Mouse (Mus musculus): Measurements from ENCODE around the gene Trim47. TPM values are rescaled to one million over a fixed set of nuclear protein-coding genes. Genes with fewer than 3 reads are reported as not detected.
A peak's percentile ranks its signal among the peaks of the same experiment; 100 is the strongest.

The Trim47 gene
- total and polyA plus RNA-seq, 2 experiments from 2014 or later = 42.8 to 89.0 TPM

DNA sequence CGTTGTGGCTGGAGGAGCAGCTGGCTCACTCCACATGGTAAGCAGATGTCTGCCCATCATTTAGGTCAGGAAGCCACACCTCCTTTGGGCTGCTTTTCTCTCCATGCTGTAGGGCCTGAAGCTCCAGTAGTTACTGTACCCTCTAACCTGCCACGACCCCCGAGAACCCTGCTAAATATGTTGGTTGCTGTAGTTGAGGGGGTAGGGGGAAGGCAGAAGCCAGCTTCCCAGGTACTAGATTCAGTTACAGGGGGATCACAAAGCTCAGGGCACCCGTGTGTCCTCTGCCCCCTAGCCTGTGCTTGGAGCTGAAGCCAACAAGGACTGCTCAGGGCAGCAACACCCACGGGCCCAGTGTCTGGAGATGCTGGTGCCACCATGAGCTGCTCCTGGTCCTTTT lies 6.5 kb upstream of the Trim47 start:
- H3K27ac ChIP-seq (ENCODE audit: low read depth) = no peak overlapping the region
- no peaks in the 10 kb centered on the region for H3K9me3 ChIP-seq (replicated peaks; ENCODE audit: control insufficient read depth, low read length)
- no peak for TF ChIP-seq CTCF (IDR thresholded peaks at IDR 0.05; ENCODE audit: low read depth)
- TF ChIP-seq EP300 (IDR thresholded peaks at IDR 0.05; ENCODE audit: low read depth) = no peak
- H3K27me3 ChIP-seq (ENCODE audit: control insufficient read depth, insufficient read depth, low read length) = no peaks in the 10 kb centered on the region
- DNase-seq (ENCODE audit: low spot score) = no peak
- no peak overlapping the region for H3K4me3 ChIP-seq (ENCODE audit: low read depth, low read length)
- H3K36me3 ChIP-seq (replicated peaks; ENCODE audit: control insufficient read depth, insufficient read depth, low read length) = peaks cover 19% of the 10 kb centered on the region
- ATAC-seq (ENCODE audit: insufficient read depth, low read depth) = no peak
- no peak overlapping the region for H3K4me2 ChIP-seq (ENCODE audit: low read depth, low read length)
- H3K4me1 ChIP-seq (ENCODE audit: control insufficient read depth, insufficient read depth) = 0 out of 2 replicates have a peak, but pooled peaks cover 9% of the 10 kb centered on the region
- H3K9ac ChIP-seq (replicated peaks; ENCODE audit: low read depth, low read length) = no peak overlapping the region
- WGBS = 76% methylated on average over 5 of the region's 5 CpGs

DNA sequence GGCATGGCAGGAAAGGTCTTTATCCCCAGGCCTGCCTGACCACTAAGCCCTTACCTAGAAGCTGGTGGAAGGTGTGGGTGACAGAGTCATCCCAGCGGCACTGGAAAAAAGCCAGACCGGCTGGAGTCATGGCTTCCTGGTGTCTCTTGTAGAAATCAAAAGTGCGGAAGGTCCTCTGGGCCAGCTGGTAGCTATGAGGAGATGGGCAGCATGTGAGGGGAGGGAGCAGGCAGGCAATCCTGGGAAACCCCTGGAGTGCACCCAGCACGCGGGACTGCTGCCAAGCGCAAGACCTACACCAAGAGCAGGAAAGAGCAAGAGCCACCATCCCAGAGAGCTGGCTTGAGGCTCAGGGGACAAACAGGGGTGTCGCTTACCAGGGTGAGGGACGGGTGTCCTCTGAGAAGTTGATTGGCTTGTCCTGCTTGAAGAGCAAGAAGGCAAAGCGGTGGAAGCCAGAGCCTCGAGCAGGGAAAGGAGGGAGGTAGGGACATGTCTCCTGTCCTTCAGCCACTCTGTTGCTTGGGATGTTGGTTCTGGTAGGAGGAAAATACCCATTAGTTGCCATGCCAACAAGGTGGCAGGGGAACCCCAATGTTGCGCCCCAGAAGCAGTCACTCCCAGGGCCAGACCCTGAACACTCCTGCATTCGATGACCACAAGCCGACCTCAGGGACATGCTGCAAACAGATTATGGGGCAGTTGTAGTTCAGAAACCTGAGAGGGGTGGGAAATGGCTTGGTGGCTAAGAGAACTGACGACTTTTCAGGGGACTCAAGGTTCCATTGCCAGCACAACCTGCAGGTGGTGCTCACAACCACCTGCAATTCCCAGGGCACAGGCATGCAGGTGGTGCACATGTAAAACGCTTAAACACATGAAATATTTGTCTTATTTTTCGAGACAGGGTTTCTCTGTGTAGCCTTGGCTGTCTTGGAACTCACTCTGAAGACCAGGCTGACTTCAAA lies 5.6 kb upstream of the Trim47 start:
- Histone ChIP-seq H3K4me1 (ENCODE audit: control insufficient read depth, insufficient read depth) (peaks cover 15% of the 10 kb centered on the region; the same call in 1 of the 2 replicates), H3K27me3 (ENCODE audit: control insufficient read depth, insufficient read depth, low read length) (no peaks in the 10 kb centered on the region), H3K4me3 (ENCODE audit: low read depth, low read length) (no peak overlapping the region), H3K9ac (replicated peaks; ENCODE audit: low read depth, low read length) (no peak overlapping the region), H3K36me3 (replicated peaks; ENCODE audit: control insufficient read depth, insufficient read depth, low read length) (peaks cover 19% of the 10 kb centered on the region), H3K27ac (ENCODE audit: low read depth) (no peak overlapping the region), H3K9me3 (replicated peaks; ENCODE audit: control insufficient read depth, low read length) (no peaks in the 10 kb centered on the region), H3K4me2 (ENCODE audit: low read depth, low read length) (no peak overlapping the region)
- DNase-seq (ENCODE audit: low spot score) (peak; percentile 46), ATAC-seq (ENCODE audit: insufficient read depth, low read depth) (no peak)
- TF ChIP-seq CTCF (IDR thresholded peaks at IDR 0.05; ENCODE audit: low read depth) = peak; percentile 23
- no peak for TF ChIP-seq EP300 (IDR thresholded peaks at IDR 0.05; ENCODE audit: low read depth)
- WGBS = 75% methylated on average over 16 of the region's 16 CpGs

DNA sequence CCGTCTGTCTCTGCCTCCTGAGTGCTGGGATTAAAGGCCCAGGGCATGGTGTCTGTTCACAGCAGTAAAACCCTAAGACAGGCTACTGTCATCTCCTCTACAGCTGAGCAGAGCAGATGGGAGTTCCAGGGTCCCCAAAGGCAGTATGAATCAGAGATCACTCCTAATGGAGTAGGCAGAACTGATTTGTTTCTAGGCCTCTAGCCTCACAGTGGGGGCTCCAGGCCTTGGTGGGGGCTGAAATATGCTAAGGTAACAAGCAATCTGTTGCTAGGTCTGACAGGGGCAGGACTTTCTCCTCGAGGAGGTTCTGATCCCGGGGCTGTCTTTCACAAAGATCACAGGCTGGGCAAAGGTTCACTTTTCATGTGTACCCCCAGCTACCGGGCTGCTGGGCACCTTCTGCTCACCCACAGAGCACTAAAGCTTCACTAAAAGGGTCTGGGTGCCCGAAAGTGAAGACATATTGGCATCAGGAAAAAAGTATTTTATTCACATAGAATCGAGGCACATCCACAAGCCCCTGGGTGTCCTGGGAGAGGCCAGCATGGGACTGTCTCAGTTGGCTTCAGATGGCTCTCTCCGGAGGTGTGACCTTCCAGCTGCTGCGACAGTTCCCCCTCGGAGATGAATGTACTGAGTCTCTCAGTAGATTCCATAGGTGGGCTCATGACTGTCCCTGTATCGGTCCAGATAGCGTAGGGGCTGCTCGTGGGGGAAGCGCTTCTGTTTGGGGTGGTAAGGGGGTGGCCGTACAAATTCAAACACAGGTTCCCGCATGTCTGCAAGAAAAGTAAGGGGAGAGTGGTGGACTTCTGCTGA lies 4.5 kb upstream of the Trim47 start:
- H3K36me3 ChIP-seq (replicated peaks; ENCODE audit: control insufficient read depth, insufficient read depth, low read length) = peaks cover 22% of the 10 kb centered on the region
- TF ChIP-seq EP300 (IDR thresholded peaks at IDR 0.05; ENCODE audit: low read depth) (no peak), CTCF (IDR thresholded peaks at IDR 0.05; ENCODE audit: low read depth) (no peak)
- no peak for ATAC-seq (ENCODE audit: insufficient read depth, low read depth)
- H3K4me3 ChIP-seq (ENCODE audit: low read depth, low read length) = peak overlapping the region; percentile 63
- peaks cover 23% of the 10 kb centered on the region; the same call in 1 of the 2 replicates for H3K4me1 ChIP-seq (ENCODE audit: control insufficient read depth, insufficient read depth)
- peak overlapping the region; percentile 92 for H3K27ac ChIP-seq (ENCODE audit: low read depth)
- WGBS = 78% methylated on average over 15 of the region's 15 CpGs
- H3K9me3 ChIP-seq (replicated peaks; ENCODE audit: control insufficient read depth, low read length) = no peaks in the 10 kb centered on the region
- H3K4me2 ChIP-seq (ENCODE audit: low read depth, low read length) = peak overlapping the region; percentile 71
- no peaks in the 10 kb centered on the region for H3K27me3 ChIP-seq (ENCODE audit: control insufficient read depth, insufficient read depth, low read length)
- DNase-seq (ENCODE audit: low spot score) = no peak
- H3K9ac ChIP-seq (replicated peaks; ENCODE audit: low read depth, low read length) = peak overlapping the region; percentile 67; the same call in 1 of the 2 replicates

DNA sequence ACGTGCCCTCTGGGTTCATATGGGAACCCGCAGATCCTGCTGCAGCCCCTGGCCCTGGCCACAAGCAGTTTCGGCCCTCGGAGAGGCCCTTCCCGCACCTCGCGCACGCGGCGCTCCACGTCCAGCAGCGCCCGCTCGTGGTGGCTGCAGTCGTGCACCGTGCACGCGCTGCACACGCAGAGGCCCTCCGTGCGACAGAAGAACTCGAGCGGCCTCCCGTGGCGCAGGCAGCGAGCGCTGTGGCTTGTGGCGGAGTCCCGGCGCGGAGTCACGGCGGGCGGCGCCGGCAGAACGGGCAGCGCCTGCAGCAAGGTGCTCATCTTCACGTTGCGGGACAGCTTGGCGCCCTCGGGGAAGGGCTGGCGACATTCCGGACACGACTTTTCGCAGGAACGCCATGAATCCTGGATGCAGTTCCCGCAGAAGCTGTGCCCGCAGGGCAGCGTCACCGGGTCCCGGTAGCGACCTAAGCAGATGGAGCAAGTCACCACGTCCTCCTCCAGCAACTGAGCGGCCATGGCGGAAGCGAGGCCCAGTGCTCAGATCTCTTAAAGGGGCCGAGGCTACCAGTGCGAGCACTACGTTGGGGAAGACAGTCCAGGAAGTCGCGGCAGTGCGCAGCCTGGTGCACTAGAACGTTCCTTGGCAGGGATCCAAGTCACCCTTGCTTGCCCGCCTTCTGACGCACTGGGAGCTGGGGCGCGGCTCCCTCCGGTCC lies 3.6 kb upstream of the Trim47 start, which contains the start of gene Trim65:
Trim65 (minus strand) TSS at position 641 of the 718 bp plus-strand sequence.
- H3K4me1 ChIP-seq (ENCODE audit: control insufficient read depth, insufficient read depth) = peaks cover 23% of the 10 kb centered on the region; the same call in 1 of the 2 replicates

More for the DNA sequence above, 3.6 kb upstream of the Trim47 start, which contains the start of gene Trim65:
- peak within 1 kb of the TSS; percentile 63 for H3K4me3 ChIP-seq (ENCODE audit: low read depth, low read length)
- peak; percentile 34 for TF ChIP-seq EP300 (IDR thresholded peaks at IDR 0.05; ENCODE audit: low read depth)
- TF ChIP-seq CTCF (IDR thresholded peaks at IDR 0.05; ENCODE audit: low read depth) = peak; percentile 99
- peaks cover 31% of the 10 kb centered on the region for H3K36me3 ChIP-seq (replicated peaks; ENCODE audit: control insufficient read depth, insufficient read depth, low read length)
- peak within 1 kb of the TSS; percentile 71 for H3K4me2 ChIP-seq (ENCODE audit: low read depth, low read length)
- peak within 1 kb of the TSS; percentile 67 for H3K9ac ChIP-seq (replicated peaks; ENCODE audit: low read depth, low read length)
- no peaks in the 10 kb centered on the region for H3K27me3 ChIP-seq (ENCODE audit: control insufficient read depth, insufficient read depth, low read length)
- H3K27ac ChIP-seq (ENCODE audit: low read depth) = peak within 1 kb of the TSS; percentile 92
- DNase-seq (ENCODE audit: low spot score) = peak; percentile 85
- H3K9me3 ChIP-seq (replicated peaks; ENCODE audit: control insufficient read depth, low read length) = no peaks in the 10 kb centered on the region
- peak; percentile 86 for ATAC-seq (ENCODE audit: insufficient read depth, low read depth)
- under 1% methylated on average over 64 of the region's 69 CpGs for WGBS

Data from heart, postnatal 0 days (tissue).